Mouse (Mus musculus): Measurements from ENCODE around the gene Zfp319. TPM values are rescaled to one million over a fixed set of nuclear protein-coding genes. Genes with fewer than 3 reads are reported as not detected.

The Zfp319 gene
- polyA plus RNA-seq, 1 experiment from 2014 or later, result 11.1 TPM

- DNase-seq (ENCODE audit: low spot score), result no peak
- Histone ChIP-seq H3K4me1 (peaks cover 34% of the 10 kb centered on the region), H3K27me3 (ENCODE audit: low read depth, poor library complexity, severe bottlenecking) (no peaks in the 10 kb centered on the region), H3K36me3 (0 out of 2 replicates have a peak, but pooled peaks cover 5% of the 10 kb centered on the region), H3K4me3 (no peak overlapping the region), H3K9me3 (replicated peaks) (no peaks in the 10 kb centered on the region), H3K27ac (replicated peaks) (peak overlapping the region; percentile 2; the same call in 1 of the 2 replicates)
- WGBS, result 68% methylated on average over 3 of the region's 3 CpGs
Measured at GRCm38 (mm10) chr8:95361016-95361341, 29.2 kb upstream of the Zfp319 start.

DNA sequence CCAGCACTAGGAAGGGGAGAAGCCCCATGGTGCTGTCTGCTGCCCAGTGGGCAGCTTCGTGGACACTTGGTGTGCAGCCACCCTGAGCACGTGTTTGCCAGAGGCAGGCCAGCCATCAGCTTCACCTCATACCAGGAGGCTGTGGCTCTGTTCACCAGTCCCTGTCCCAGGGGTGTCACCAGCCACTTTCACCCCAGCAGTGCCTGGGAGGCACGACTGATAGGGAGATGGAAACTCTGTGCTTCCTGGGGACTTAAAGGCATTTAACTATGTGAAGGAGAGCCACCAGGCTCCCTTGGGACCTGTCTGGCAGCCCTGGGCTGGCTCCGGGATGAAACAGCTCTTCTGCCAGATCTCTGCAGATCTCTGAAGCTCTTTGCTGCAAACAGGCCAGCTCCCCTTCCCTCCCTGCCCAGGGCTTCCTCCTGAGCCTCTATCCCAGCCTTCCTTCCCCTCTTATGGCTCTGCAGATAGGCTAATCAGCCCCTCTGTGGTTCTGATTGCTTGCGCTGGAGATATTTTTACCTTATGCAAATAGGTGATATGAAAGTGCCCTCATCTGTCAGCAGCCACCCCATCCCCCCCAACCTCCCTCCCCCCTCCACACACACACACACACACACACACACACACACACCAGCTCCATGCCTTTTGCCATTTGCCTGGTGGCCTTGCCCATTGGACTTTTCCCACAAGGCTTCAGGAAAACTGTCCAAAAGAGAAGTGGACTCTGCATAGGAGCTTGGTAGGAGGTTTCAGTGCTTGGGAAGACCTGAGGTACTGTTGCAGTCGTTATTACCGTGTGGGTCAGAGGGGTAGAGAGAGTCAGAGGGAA is 28.6 kb upstream of the Zfp319 start:
- no peaks in the 10 kb centered on the region for H3K27me3 ChIP-seq (ENCODE audit: low read depth, poor library complexity, severe bottlenecking)
- peaks cover 34% of the 10 kb centered on the region for H3K4me1 ChIP-seq
- no peak for DNase-seq (ENCODE audit: low spot score)
- peak overlapping the region; percentile 2; the same call in 1 of the 2 replicates for H3K27ac ChIP-seq (replicated peaks)
- 0 out of 2 replicates have a peak, but pooled peaks cover 5% of the 10 kb centered on the region for H3K36me3 ChIP-seq
- no peaks in the 10 kb centered on the region for H3K9me3 ChIP-seq (replicated peaks)
- 56% methylated on average over 7 of the region's 7 CpGs for WGBS
- no peak overlapping the region for H3K4me3 ChIP-seq

GRCm38 (mm10) chr8:95358550-95359411 is 27.0 kb upstream of the Zfp319 start:
- H3K4me3 ChIP-seq, result no peak overlapping the region
- H3K9me3 ChIP-seq (replicated peaks), result no peaks in the 10 kb centered on the region
- H3K4me1 ChIP-seq, result peaks cover 47% of the 10 kb centered on the region
- peaks cover 7% of the 10 kb centered on the region; the same call in 1 of the 2 replicates for H3K36me3 ChIP-seq
- peaks cover 8% of the 10 kb centered on the region for H3K27me3 ChIP-seq (ENCODE audit: low read depth, poor library complexity, severe bottlenecking)
- no peak for DNase-seq (ENCODE audit: low spot score)
- 74% methylated on average over 8 of the region's 8 CpGs for WGBS
- no peak overlapping the region for H3K27ac ChIP-seq (replicated peaks)

DNA sequence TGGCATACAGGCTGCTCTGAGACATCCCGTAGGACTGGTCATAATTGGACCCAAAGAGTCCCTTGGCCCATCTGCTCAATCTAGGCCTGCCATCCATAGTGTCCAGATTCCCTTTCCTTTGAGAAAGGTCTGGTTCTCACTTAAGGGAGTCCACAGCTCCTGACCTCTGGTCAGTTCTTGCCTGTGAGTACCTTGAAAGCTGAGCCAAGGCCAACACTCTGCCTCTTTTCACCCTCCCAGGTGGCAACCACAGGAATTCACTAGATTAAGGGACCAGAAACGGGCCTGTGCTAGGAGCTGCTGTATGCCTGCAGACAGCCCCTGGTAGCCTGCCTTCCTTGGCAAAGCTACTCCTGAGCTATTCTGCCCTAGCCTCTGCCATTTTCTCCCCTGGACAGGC is 22.9 kb upstream of the Zfp319 start:
- Histone ChIP-seq H3K9me3 (replicated peaks) (no peaks in the 10 kb centered on the region), H3K36me3 (peaks cover 5% of the 10 kb centered on the region; the same call in 1 of the 2 replicates), H3K27me3 (ENCODE audit: low read depth, poor library complexity, severe bottlenecking) (peaks cover 42% of the 10 kb centered on the region), H3K4me1 (peaks cover 54% of the 10 kb centered on the region), H3K27ac (replicated peaks) (no peak overlapping the region), H3K4me3 (no peak overlapping the region)
- 87% methylated on average over 2 of the region's 2 CpGs for WGBS
- no peak for DNase-seq (ENCODE audit: low spot score)

- Histone ChIP-seq H3K27me3 (ENCODE audit: low read depth, poor library complexity, severe bottlenecking) (peaks cover 54% of the 10 kb centered on the region), H3K9me3 (replicated peaks) (no peaks in the 10 kb centered on the region), H3K36me3 (peaks cover 5% of the 10 kb centered on the region; the same call in 1 of the 2 replicates), H3K4me3 (peak overlapping the region; percentile 86), H3K4me1 (peaks cover 42% of the 10 kb centered on the region), H3K27ac (replicated peaks) (peak overlapping the region; percentile 94)
- peak; percentile 80 for DNase-seq (ENCODE audit: low spot score)
- WGBS, result 2% methylated on average over 62 of the region's 62 CpGs
Measured at GRCm38 (mm10) chr8:95352871-95353866, 21.4 kb upstream of the Zfp319 start.

DNA sequence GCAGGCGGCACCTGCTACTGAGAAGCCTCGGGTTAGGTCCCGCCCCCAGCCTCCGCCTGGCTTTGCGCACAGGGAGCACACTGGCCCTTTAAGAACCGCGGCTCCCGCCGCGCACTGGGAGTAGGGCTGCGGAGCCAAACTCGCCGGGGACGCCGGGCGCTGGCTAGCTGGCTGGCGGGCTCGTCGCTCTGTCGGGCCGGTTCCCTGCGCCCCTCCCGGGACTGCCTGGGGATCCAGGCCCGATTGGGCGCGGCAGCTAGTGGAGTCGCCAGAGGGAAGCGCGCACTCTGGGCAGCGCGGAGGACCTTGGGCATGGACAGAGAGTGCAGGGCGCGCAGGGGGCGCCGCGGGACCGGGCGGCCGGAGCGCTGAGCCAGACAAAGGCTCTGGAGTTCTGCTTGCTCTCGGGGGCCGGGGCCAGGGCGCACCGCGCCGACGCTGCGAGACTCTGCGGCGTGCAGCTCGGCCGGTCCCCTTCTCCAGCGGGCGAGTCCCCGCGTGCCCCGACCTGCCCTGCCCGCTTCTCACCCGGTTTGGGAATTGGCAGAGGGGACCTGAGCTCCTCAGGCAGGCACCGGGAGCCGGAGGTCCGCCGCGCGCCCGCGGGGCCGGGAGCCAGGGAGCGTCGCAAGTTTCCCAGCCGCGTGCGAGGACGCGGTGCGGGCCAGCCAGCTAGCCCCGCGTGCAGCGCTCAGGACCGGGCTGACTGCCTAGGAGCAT is 20.6 kb upstream of the Zfp319 start, which contains the start of gene Mmp15:
Mmp15 (plus strand) TSS at position 118 of the 720 bp plus-strand sequence.
- H3K4me1 ChIP-seq, result peaks cover 40% of the 10 kb centered on the region
- H3K27ac ChIP-seq (replicated peaks), result peak within 1 kb of the TSS; percentile 94
- H3K9me3 ChIP-seq (replicated peaks), result no peaks in the 10 kb centered on the region
- H3K4me3 ChIP-seq, result peak within 1 kb of the TSS; percentile 86
- under 1% methylated on average over 80 of the region's 80 CpGs for WGBS
- DNase-seq (ENCODE audit: low spot score), result peak; percentile 85
- H3K36me3 ChIP-seq, result peaks cover 5% of the 10 kb centered on the region; the same call in 1 of the 2 replicates
- H3K27me3 ChIP-seq (ENCODE audit: low read depth, poor library complexity, severe bottlenecking), result peaks cover 54% of the 10 kb centered on the region

- H3K27ac ChIP-seq (replicated peaks), result peak overlapping the region; percentile 94; the same call in 1 of the 2 replicates
Measured at GRCm38 (mm10) chr8:95351461-95351860, 19.7 kb upstream of the Zfp319 start.

GRCm38 (mm10) chr8:95348811-95349630 is 17.3 kb upstream of the Zfp319 start:
- no peaks in the 10 kb centered on the region for H3K9me3 ChIP-seq (replicated peaks)
- WGBS, result 75% methylated on average over 19 of the region's 19 CpGs
- H3K36me3 ChIP-seq, result peaks cover 8% of the 10 kb centered on the region
- peaks cover 30% of the 10 kb centered on the region for H3K4me1 ChIP-seq
- H3K27ac ChIP-seq (replicated peaks), result no peak overlapping the region
- H3K4me3 ChIP-seq, result no peak overlapping the region
- no peak for DNase-seq (ENCODE audit: low spot score)
- H3K27me3 ChIP-seq (ENCODE audit: low read depth, poor library complexity, severe bottlenecking), result peaks cover 49% of the 10 kb centered on the region

More at GRCm38 (mm10) chr8:95351461-95351860, 19.7 kb upstream of the Zfp319 start:
- peaks cover 54% of the 10 kb centered on the region for H3K27me3 ChIP-seq (ENCODE audit: low read depth, poor library complexity, severe bottlenecking)
- H3K4me1 ChIP-seq, result peaks cover 40% of the 10 kb centered on the region
- no peaks in the 10 kb centered on the region for H3K9me3 ChIP-seq (replicated peaks)
- H3K36me3 ChIP-seq, result peaks cover 5% of the 10 kb centered on the region; the same call in 1 of the 2 replicates
- peak; percentile 46 for DNase-seq (ENCODE audit: low spot score)
- H3K4me3 ChIP-seq, result peak overlapping the region; percentile 86
- WGBS, result 2% methylated on average over 15 of the region's 15 CpGs

- Histone ChIP-seq H3K9me3 (replicated peaks) (no peaks in the 10 kb centered on the region), H3K27me3 (ENCODE audit: low read depth, poor library complexity, severe bottlenecking) (peaks cover 43% of the 10 kb centered on the region), H3K27ac (replicated peaks) (no peak overlapping the region), H3K4me3 (no peak overlapping the region), H3K36me3 (peaks cover 14% of the 10 kb centered on the region), H3K4me1 (peaks cover 23% of the 10 kb centered on the region)
- WGBS, result 91% methylated on average over 2 of the region's 2 CpGs
- DNase-seq (ENCODE audit: low spot score), result no peak
Measured at GRCm38 (mm10) chr8:95348356-95348755, 16.6 kb upstream of the Zfp319 start.

- DNase-seq (ENCODE audit: low spot score), result peak; percentile 73
- Histone ChIP-seq H3K4me1 (peaks cover 10% of the 10 kb centered on the region), H3K27me3 (ENCODE audit: low read depth, poor library complexity, severe bottlenecking) (peaks cover 35% of the 10 kb centered on the region), H3K27ac (replicated peaks) (no peak overlapping the region), H3K4me3 (no peak overlapping the region), H3K36me3 (peaks cover 22% of the 10 kb centered on the region), H3K9me3 (replicated peaks) (no peaks in the 10 kb centered on the region)
- 43% methylated on average over 8 of the region's 8 CpGs for WGBS
Measured at GRCm38 (mm10) chr8:95346643-95347545, 15.1 kb upstream of the Zfp319 start.

Data from midbrain, embryonic 10.5 days (tissue).